ENCODE assay signal across 13 mouse cellular contexts in genomic region chr1:154788491-154788890, GRCm38 (mm10).
DNase-seq lines count a peak whose midpoint lies in the region; ATAC-seq and TF ChIP-seq lines count a peak whose summit lies in the region.
"Had no signal": no experiment of that assay in that cellular context is flagged by ENCODE, and none has a peak within 500 bp of the region (broad histone marks: within the 10 kb centered on the region; RNA-seq: fewer than 3 reads in every experiment).

No protein-coding gene starts in this region.

- no peak for TF ChIP-seq CTCF in forebrain, postnatal 0 days (IDR thresholded peaks at IDR 0.05; ENCODE audit: low read depth)
- no peak for TF ChIP-seq CTCF in midbrain, postnatal 0 days (IDR thresholded peaks at IDR 0.05)
- TF ChIP-seq CTCF in lung, postnatal 0 days (IDR thresholded peaks at IDR 0.05): no peak

- no peak for TF ChIP-seq EP300 in lung, postnatal 0 days (IDR thresholded peaks at IDR 0.05)

- peak; percentile 32 to 67 for DNase-seq in left cerebral cortex, adult 9 months (ENCODE audit: low spot score in 2 of 2)
- no peak for DNase-seq in left cerebral cortex, postnatal 4 days
- DNase-seq in forebrain, postnatal 0 days: no peak
- DNase-seq in midbrain, postnatal 0 days (ENCODE audit: low spot score): no peak
- no peak for DNase-seq in lung, postnatal 0 days (ENCODE audit: low spot score)
- no peak for DNase-seq in testis, postnatal 14 days (ENCODE audit: low spot score)
- DNase-seq: adrenal gland, adult 8-10 months had no signal

- ATAC-seq in forebrain, embryonic 13.5 days: peak; percentile 17; the same call in 1 of the 2 replicates
- ATAC-seq in forebrain, embryonic 12.5 days (ENCODE audit: low FRiP score): no peak
- peak; percentile 25 for ATAC-seq in forebrain, postnatal 0 days
- peak; percentile 31; the same call in 1 of the 2 replicates for ATAC-seq in midbrain, postnatal 0 days (ENCODE audit: low FRiP score)
- no peak for ATAC-seq in lung, postnatal 0 days

- H3K27me3 ChIP-seq in forebrain, embryonic 13.5 days: no peaks in the 10 kb centered on the region
- H3K27me3 ChIP-seq in forebrain, embryonic 12.5 days: peaks cover 20% of the 10 kb centered on the region
- H3K27me3 ChIP-seq in forebrain, postnatal 0 days (ENCODE audit: insufficient read depth, low read length): no peaks in the 10 kb centered on the region
- 0 out of 2 replicates have a peak, but pooled peaks cover 3% of the 10 kb centered on the region for H3K27me3 ChIP-seq in midbrain, postnatal 0 days (ENCODE audit: insufficient read depth, low read length)
- peaks cover 3% of the 10 kb centered on the region; the same call in 1 of the 2 replicates for H3K27me3 ChIP-seq in lung, postnatal 0 days (replicated peaks; ENCODE audit: insufficient read depth, low read length)

- no peak overlapping the region for H3K4me3 ChIP-seq in forebrain, embryonic 13.5 days
- no peak overlapping the region for H3K4me3 ChIP-seq in forebrain, embryonic 12.5 days (replicated peaks)
- no peak overlapping the region for H3K4me3 ChIP-seq in forebrain, postnatal 0 days (ENCODE audit: low read depth, low read length)
- H3K4me3 ChIP-seq in midbrain, postnatal 0 days (ENCODE audit: low read depth, low read length): no peak overlapping the region
- no peak overlapping the region for H3K4me3 ChIP-seq in lung, postnatal 0 days (ENCODE audit: low read depth, low read length)
- H3K4me3 ChIP-seq: embryonic facial prominence, embryonic 10.5 days; heart, embryonic 10.5 days; liver, embryonic 15.5 days had no signal

- no peaks in the 10 kb centered on the region for H3K9me3 ChIP-seq in forebrain, embryonic 13.5 days (replicated peaks)
- H3K9me3 ChIP-seq in forebrain, embryonic 12.5 days: no peaks in the 10 kb centered on the region
- H3K9me3 ChIP-seq in forebrain, postnatal 0 days (ENCODE audit: low read length): no peaks in the 10 kb centered on the region
- no peaks in the 10 kb centered on the region for H3K9me3 ChIP-seq in midbrain, postnatal 0 days (ENCODE audit: low read length)
- H3K9me3 ChIP-seq in lung, postnatal 0 days (ENCODE audit: low read length): no peaks in the 10 kb centered on the region
- H3K9me3 ChIP-seq: embryonic facial prominence, embryonic 10.5 days; heart, embryonic 10.5 days; liver, embryonic 15.5 days had no signal

- H3K36me3 ChIP-seq in forebrain, embryonic 13.5 days (ENCODE audit: poor library complexity, severe bottlenecking): no peaks in the 10 kb centered on the region
- no peaks in the 10 kb centered on the region for H3K36me3 ChIP-seq in forebrain, embryonic 12.5 days (replicated peaks)
- no peaks in the 10 kb centered on the region for H3K36me3 ChIP-seq in forebrain, postnatal 0 days (ENCODE audit: insufficient read depth)
- no peaks in the 10 kb centered on the region for H3K36me3 ChIP-seq in midbrain, postnatal 0 days (ENCODE audit: insufficient read depth, low read length)
- no peaks in the 10 kb centered on the region for H3K36me3 ChIP-seq in lung, postnatal 0 days (ENCODE audit: insufficient read depth, low read length)
- H3K36me3 ChIP-seq: embryonic facial prominence, embryonic 10.5 days; heart, embryonic 10.5 days; liver, embryonic 15.5 days had no signal

- 0 out of 2 replicates have a peak, but pooled peaks cover 18% of the 10 kb centered on the region for H3K4me1 ChIP-seq in forebrain, embryonic 13.5 days
- H3K4me1 ChIP-seq in forebrain, embryonic 12.5 days: peaks cover 12% of the 10 kb centered on the region; the same call in 1 of the 2 replicates
- H3K4me1 ChIP-seq in forebrain, postnatal 0 days (ENCODE audit: insufficient read depth): peaks cover 9% of the 10 kb centered on the region; the same call in 1 of the 2 replicates
- H3K4me1 ChIP-seq in midbrain, postnatal 0 days (ENCODE audit: insufficient read depth, low read length): peaks cover 4% of the 10 kb centered on the region; the same call in 1 of the 2 replicates
- no peaks in the 10 kb centered on the region for H3K4me1 ChIP-seq in lung, postnatal 0 days (ENCODE audit: insufficient read depth, low read depth, low read length)

- H3K4me2 ChIP-seq in forebrain, embryonic 13.5 days: no peak overlapping the region
- H3K4me2 ChIP-seq in forebrain, embryonic 12.5 days: no peak overlapping the region
- no peak overlapping the region for H3K4me2 ChIP-seq in forebrain, postnatal 0 days (ENCODE audit: low read depth)
- H3K4me2 ChIP-seq in midbrain, postnatal 0 days (ENCODE audit: low read depth, low read length, poor library complexity, severe bottlenecking): no peak overlapping the region
- no peak overlapping the region for H3K4me2 ChIP-seq in lung, postnatal 0 days (replicated peaks; ENCODE audit: low read depth, low read length)
- H3K4me2 ChIP-seq: liver, embryonic 15.5 days had no signal

- no peak overlapping the region for H3K9ac ChIP-seq in forebrain, embryonic 13.5 days
- H3K9ac ChIP-seq in forebrain, embryonic 12.5 days: no peak overlapping the region
- H3K9ac ChIP-seq in forebrain, postnatal 0 days: no peak overlapping the region
- H3K9ac ChIP-seq in midbrain, postnatal 0 days (replicated peaks; ENCODE audit: low read length, poor library complexity, severe bottlenecking): no peak overlapping the region
- H3K9ac ChIP-seq in lung, postnatal 0 days (replicated peaks; ENCODE audit: low read depth): no peak overlapping the region
- H3K9ac ChIP-seq: liver, embryonic 15.5 days had no signal

- WGBS in forebrain, embryonic 13.5 days: 77% methylated on average over 4 of the region's 4 CpGs
- WGBS in forebrain, embryonic 12.5 days: 91% methylated on average over 4 of the region's 4 CpGs
- 82% methylated on average over 4 of the region's 4 CpGs for WGBS in forebrain, postnatal 0 days
- 78% methylated on average over 4 of the region's 4 CpGs for WGBS in midbrain, postnatal 0 days
- WGBS in lung, postnatal 0 days: 71% methylated on average over 4 of the region's 4 CpGs

- no peak overlapping the region for H3K27ac ChIP-seq in forebrain, embryonic 13.5 days
- no peak overlapping the region for H3K27ac ChIP-seq in forebrain, embryonic 12.5 days
- H3K27ac ChIP-seq in forebrain, postnatal 0 days (ENCODE audit: low read depth, low read length): no peak overlapping the region
- no peak overlapping the region for H3K27ac ChIP-seq in midbrain, postnatal 0 days (ENCODE audit: low read depth, low read length)
- H3K27ac ChIP-seq in lung, postnatal 0 days (ENCODE audit: low read length): no peak overlapping the region
- H3K27ac ChIP-seq: embryonic facial prominence, embryonic 10.5 days; heart, embryonic 10.5 days; liver, embryonic 15.5 days; stomach, postnatal 0 days had no signal

- intact Hi-C loops in left cerebral cortex, postnatal 4 days (cut with DNase I): no loop called here

Comparison
In these comparisons a context has a peak if more than half of its experiments do, and no peak if none do; other contexts are left out.
1. ATAC-seq: peak in forebrain, embryonic 13.5 days (single experiment), forebrain, postnatal 0 days (single experiment) and midbrain, postnatal 0 days (single experiment); none in forebrain, embryonic 12.5 days (single experiment) and lung, postnatal 0 days (single experiment).
2. DNase-seq: peak in left cerebral cortex, adult 9 months (2 of 2); none in left cerebral cortex, postnatal 4 days (single experiment), forebrain, postnatal 0 days (single experiment), midbrain, postnatal 0 days (single experiment), lung, postnatal 0 days (single experiment) and testis, postnatal 14 days (single experiment).